Mouse (Mus musculus) stomach, postnatal 0 days (tissue): ENCODE measurements around the gene Gas6. TPM values are rescaled to one million over a fixed set of nuclear protein-coding genes. Genes with fewer than 3 reads are reported as not detected.

Source experiments
- ATAC-seq: fragments of 200-750 bp; cut with Nextera tagmentation; 2 replicates; pipeline ENCODE4 v1.8.0; 2017; ENCODE audit not compliant: low FRiP score, low TSS enrichment
- DNase-seq: peaks from one replicate; pipeline ENCODE4 v3.0.0-alpha.2; 2016; ENCODE audit warnings: low spot score
- H3K27ac ChIP-seq: fragments of 300-500 bp; sonication (generic); replicated peaks from 2 replicates; pipeline ENCODE4 v1.5.1; 2014; ENCODE audit warnings: mild to moderate bottlenecking, control low read depth
- H3K27me3 ChIP-seq: fragments of 300-500 bp; sonication (generic); 2 replicates; pipeline ENCODE4 v1.6.1; 2014; ENCODE audit warnings: low read length; ENCODE audit not compliant: control insufficient read depth, insufficient read depth
- H3K36me3 ChIP-seq: fragments of 300-500 bp; sonication (generic); 2 replicates; pipeline ENCODE4 v1.6.1; 2014; ENCODE audit warnings: low read length, mixed read lengths; ENCODE audit not compliant: control insufficient read depth, insufficient read depth
- H3K4me1 ChIP-seq: fragments of 300-500 bp; sonication (generic); replicated peaks from 2 replicates; pipeline ENCODE4 v1.6.1; 2014; ENCODE audit warnings: antibody characterized with exemption; ENCODE audit not compliant: control insufficient read depth, insufficient read depth
- H3K4me2 ChIP-seq: fragments of 300-500 bp; sonication (generic); replicated peaks from 2 replicates; pipeline ENCODE4 v1.6.1; 2014; ENCODE audit warnings: low read depth, mild to moderate bottlenecking, control low read depth, moderate library complexity
- H3K4me3 ChIP-seq: fragments of 300-500 bp; sonication (generic); 2 replicates; pipeline ENCODE4 v1.5.1; 2014; ENCODE audit warnings: low read depth, low read length, control low read depth
- H3K9ac ChIP-seq: fragments of 300-500 bp; sonication (generic); 2 replicates; pipeline ENCODE4 v1.6.1; 2014; ENCODE audit warnings: mild to moderate bottlenecking, low read length, control low read depth, mixed read lengths
- H3K9me3 ChIP-seq: fragments of 300-500 bp; sonication (generic); 2 replicates; pipeline ENCODE4 v1.6.1; 2016; ENCODE audit warnings: low read length; ENCODE audit not compliant: control insufficient read depth
- CTCF ChIP-seq: IDR thresholded peaks from 2 replicates; pipeline ENCODE4 v1.5.1; 2016; ENCODE audit warnings: antibody characterized with exemption, low read depth, mild to moderate bottlenecking, moderate library complexity
- EP300 ChIP-seq: optimal IDR thresholded peaks from 2 replicates; pipeline ENCODE3; 2016; ENCODE audit warnings: antibody characterized with exemption
- WGBS: fragments of 180-500 bp; shearing (Covaris S2); extraction: QIAGEN DNeasy Blood & Tissue Kit; methylation state at CpG from one replicate; pipeline ENCODE4 v1.1.7; 2014; 5-methylcytosine and 5-hydroxymethylcytosine counted together
- polyA plus RNA-seq: library from polyadenylated mRNA; unstranded; fragments of >200 nt; fragmentation: Nextera tagmentation; extraction: Ambion mirVana; gene quantifications from 2 replicates; pipeline ENCODE4 v1.2.1, GENCODE M21; 2015

Gas6 gene
- polyA plus RNA-seq, 1 experiment from 2014 or later = 197 TPM

DNA sequence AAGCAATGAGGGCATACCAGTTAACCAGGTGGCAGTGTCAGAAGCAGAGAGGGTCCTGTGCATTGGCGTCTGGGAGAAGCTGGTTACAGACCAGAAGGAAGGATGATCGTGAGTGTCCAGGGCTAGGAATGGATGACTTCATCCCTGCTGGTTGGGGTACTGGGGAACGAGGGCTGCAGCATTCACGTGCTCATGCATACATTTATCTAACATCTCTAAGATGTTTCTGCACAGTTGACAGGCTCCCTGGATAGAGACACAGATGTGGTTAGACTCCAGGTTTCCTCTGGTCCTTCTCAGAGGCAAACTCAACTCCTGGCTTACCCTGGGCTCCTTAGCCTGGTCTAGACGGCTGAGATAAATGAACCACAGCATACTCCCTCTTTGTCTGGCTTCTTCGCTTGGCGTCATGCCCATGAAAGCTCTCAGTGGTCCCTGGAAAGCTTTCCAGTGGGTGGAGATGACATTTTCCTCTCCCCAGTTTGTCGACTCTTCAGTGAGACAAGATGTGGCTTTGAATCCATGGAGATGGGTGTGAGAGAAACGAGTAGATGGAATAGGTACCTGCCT is 37.4 kb upstream of the Gas6 start:
- peak overlapping the region; percentile 86 for H3K27ac ChIP-seq
- 47% methylated on average over 9 of the region's 9 CpGs for WGBS
- no peak overlapping the region for H3K4me2 ChIP-seq
- H3K4me1 ChIP-seq = peaks cover 25% of the 10 kb centered on the region
- 0 out of 2 replicates have a peak overlapping the region, but pooled peaks have one; percentile 18 for H3K9ac ChIP-seq
- DNase-seq (no peak), ATAC-seq (no peak)
- H3K27me3 ChIP-seq = no peaks in the 10 kb centered on the region
- no peak overlapping the region for H3K4me3 ChIP-seq
- TF ChIP-seq EP300 (no peak), CTCF (no peak)
- no peaks in the 10 kb centered on the region for H3K36me3 ChIP-seq
- 0 out of 2 replicates have a peak, but pooled peaks cover 3% of the 10 kb centered on the region for H3K9me3 ChIP-seq

DNA sequence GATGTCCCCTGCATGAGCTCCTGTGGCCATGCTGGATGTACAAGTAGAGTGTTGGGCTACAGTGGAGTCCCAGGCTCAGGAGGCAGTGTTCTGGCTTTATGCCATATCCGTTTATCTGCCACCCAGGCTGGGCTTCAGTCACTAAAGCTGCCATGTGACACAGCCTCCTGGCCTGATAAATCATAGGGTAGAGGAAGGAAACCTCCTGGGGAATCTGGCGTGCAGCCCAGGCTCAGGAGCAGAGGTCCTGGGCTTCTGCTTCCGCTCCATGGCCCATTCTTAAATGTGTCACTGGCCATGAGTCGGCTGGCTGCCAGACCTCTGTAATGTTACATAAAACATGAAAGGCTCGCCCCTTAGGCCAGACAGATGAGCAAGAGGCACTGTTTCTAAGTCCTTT is 36.7 kb upstream of the Gas6 start:
- 9% methylated on average over 5 of the region's 5 CpGs for WGBS
- Histone ChIP-seq H3K36me3 (no peaks in the 10 kb centered on the region), H3K4me1 (peaks cover 25% of the 10 kb centered on the region), H3K4me2 (no peak overlapping the region), H3K4me3 (no peak overlapping the region), H3K27me3 (no peaks in the 10 kb centered on the region), H3K9me3 (0 out of 2 replicates have a peak, but pooled peaks cover 3% of the 10 kb centered on the region), H3K27ac (peak overlapping the region; percentile 86), H3K9ac (no peak overlapping the region)
- TF ChIP-seq CTCF (no peak), EP300 (no peak)
- peak; percentile 88 for ATAC-seq
- DNase-seq = peak; percentile 85

DNA sequence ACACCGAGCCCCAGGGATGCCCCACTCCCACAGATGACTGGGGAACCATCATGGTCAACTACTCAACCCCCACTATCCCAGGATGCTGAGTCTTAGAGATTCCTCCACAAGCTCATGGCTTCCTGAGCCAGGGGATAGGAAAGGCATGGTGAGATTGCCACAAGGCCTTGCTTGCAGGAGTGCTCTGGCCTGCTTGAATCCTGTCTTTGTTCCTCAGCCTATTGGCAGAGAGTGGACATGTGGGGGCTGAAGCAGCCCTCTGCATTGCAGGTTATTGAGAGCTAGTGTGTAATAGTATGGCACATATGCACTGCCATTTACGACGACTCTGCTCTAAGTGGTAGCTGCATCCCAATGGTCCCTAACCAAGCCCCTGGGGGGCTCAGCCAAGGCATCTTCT is 36.1 kb upstream of the Gas6 start:
- H3K4me2 ChIP-seq = no peak overlapping the region
- no peaks in the 10 kb centered on the region for H3K36me3 ChIP-seq
- DNase-seq = no peak
- H3K4me1 ChIP-seq = peaks cover 25% of the 10 kb centered on the region
- H3K9ac ChIP-seq = no peak overlapping the region
- 0 out of 2 replicates have a peak, but pooled peaks cover 3% of the 10 kb centered on the region for H3K9me3 ChIP-seq
- TF ChIP-seq EP300 = no peak
- TF ChIP-seq CTCF = no peak
- 60% methylated on average over 3 of the region's 3 CpGs for WGBS
- no peak overlapping the region for H3K4me3 ChIP-seq
- peak overlapping the region; percentile 86 for H3K27ac ChIP-seq
- no peak for ATAC-seq
- no peaks in the 10 kb centered on the region for H3K27me3 ChIP-seq

DNA sequence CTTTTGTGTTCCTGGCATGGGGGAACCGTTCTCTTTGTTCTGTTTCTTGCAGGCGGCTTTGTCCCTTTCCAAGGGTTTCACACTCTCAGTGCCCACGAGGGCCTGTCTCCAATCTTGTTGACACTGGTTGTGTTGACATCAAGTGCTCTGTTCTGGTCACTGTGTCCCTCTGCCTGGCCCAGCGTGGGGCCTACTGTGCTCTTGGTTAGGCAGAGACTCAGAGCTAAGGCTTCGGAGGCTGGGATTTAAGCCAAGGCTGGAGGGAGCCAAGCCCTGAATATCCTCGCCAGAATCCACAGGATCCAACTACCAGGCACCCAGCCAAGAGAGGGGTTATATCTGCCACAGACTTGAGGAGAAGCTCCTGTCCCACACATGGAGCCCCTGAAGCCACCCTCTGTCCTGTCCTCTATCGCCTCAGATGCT is 35.6 kb upstream of the Gas6 start:
- no peak overlapping the region for H3K4me3 ChIP-seq
- DNase-seq = peak; percentile 42
- H3K27ac ChIP-seq = peak overlapping the region; percentile 86
- H3K9ac ChIP-seq = peak overlapping the region; percentile 27; the same call in 1 of the 2 replicates
- TF ChIP-seq EP300 = no peak
- TF ChIP-seq CTCF = no peak
- peaks cover 25% of the 10 kb centered on the region for H3K4me1 ChIP-seq
- 32% methylated on average over 7 of the region's 7 CpGs for WGBS
- no peak overlapping the region for H3K4me2 ChIP-seq
- ATAC-seq = peak; percentile 53; the same call in 1 of the 2 replicates
- no peaks in the 10 kb centered on the region for H3K36me3 ChIP-seq
- H3K9me3 ChIP-seq = 0 out of 2 replicates have a peak, but pooled peaks cover 3% of the 10 kb centered on the region
- H3K27me3 ChIP-seq = no peaks in the 10 kb centered on the region

GRCm38 (mm10) chr8:13529011-13529840 is 34.9 kb upstream of the Gas6 start:
- TF ChIP-seq EP300 (no peak), CTCF (0 out of 2 replicates have a peak, but pooled peaks have one; percentile 18)
- Histone ChIP-seq H3K36me3 (no peaks in the 10 kb centered on the region), H3K27ac (peak overlapping the region; percentile 86), H3K4me2 (no peak overlapping the region), H3K9ac (no peak overlapping the region), H3K9me3 (0 out of 2 replicates have a peak, but pooled peaks cover 3% of the 10 kb centered on the region), H3K4me1 (peaks cover 25% of the 10 kb centered on the region), H3K27me3 (no peaks in the 10 kb centered on the region), H3K4me3 (no peak overlapping the region)
- DNase-seq (peak; percentile 41), ATAC-seq (peak; percentile 41; the same call in 1 of the 2 replicates)
- WGBS = 45% methylated on average over 15 of the region's 15 CpGs

DNA sequence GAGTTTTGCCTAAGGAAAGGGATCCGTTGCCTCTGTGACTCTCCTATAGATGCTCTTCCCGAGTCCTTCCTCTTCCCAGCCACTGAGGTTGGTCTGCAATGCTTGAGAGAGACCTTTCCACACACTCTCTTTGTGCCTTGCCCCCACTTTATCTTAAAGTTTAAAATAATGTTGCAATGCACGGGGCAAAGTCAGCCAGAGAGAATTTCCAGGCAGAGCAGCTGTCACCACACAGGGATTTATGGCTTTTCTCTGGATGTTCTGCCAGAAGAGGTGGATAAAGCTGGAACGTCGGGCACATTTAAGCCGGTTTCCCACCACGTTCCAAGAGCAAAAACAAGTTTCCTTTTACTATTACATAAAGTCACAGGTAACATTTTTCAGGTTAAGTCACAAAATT is 27.1 kb upstream of the Gas6 start:
- 28% methylated on average over 7 of the region's 7 CpGs for WGBS
- DNase-seq = no peak
- H3K4me2 ChIP-seq = no peak overlapping the region
- H3K27ac ChIP-seq = 0 out of 2 replicates have a peak overlapping the region, but pooled peaks have one; percentile 8
- no peaks in the 10 kb centered on the region for H3K36me3 ChIP-seq
- no peak overlapping the region for H3K9ac ChIP-seq
- no peak; the same call in 1 of the 2 replicates for ATAC-seq
- H3K4me1 ChIP-seq = no peaks in the 10 kb centered on the region; the same call in 1 of the 2 replicates
- H3K4me3 ChIP-seq = no peak overlapping the region
- TF ChIP-seq CTCF (no peak), EP300 (peak; percentile 38)
- H3K9me3 ChIP-seq = no peaks in the 10 kb centered on the region
- H3K27me3 ChIP-seq = no peaks in the 10 kb centered on the region
